Comparison of ENCODE assay signal across 9 mouse cellular contexts in genomic region chr3:127225799-127226730, GRCm38 (mm10).
DNase-seq lines count a peak whose midpoint lies in the region; ATAC-seq lines count a peak whose summit lies in the region.
"Had no signal": no experiment of that assay in that cellular context is flagged by ENCODE, and none has a peak within 500 bp of the region (broad histone marks: within the 10 kb centered on the region; RNA-seq: fewer than 3 reads in every experiment).

No protein-coding gene starts in this region.

- ATAC-seq in liver, embryonic 15.5 days (ENCODE audit: insufficient read depth), result no peak

- H3K9me3 ChIP-seq in liver, embryonic 15.5 days (replicated peaks), result no peaks in the 10 kb centered on the region

- no peak overlapping the region for H3K27ac ChIP-seq in liver, embryonic 15.5 days (replicated peaks)
- H3K27ac ChIP-seq: macrophage had no signal

- H3K36me3 ChIP-seq in liver, embryonic 15.5 days (replicated peaks), result no peaks in the 10 kb centered on the region

- no peak overlapping the region for H3K9ac ChIP-seq in liver, embryonic 15.5 days

- H3K27me3 ChIP-seq in liver, embryonic 15.5 days, result peaks cover 10% of the 10 kb centered on the region; the same call in 1 of the 2 replicates

- intact Hi-C loops in heart, postnatal 36 days (cut with DNase I), result no loop called here

- H3K4me1 ChIP-seq in liver, embryonic 15.5 days (replicated peaks), result no peaks in the 10 kb centered on the region

- peak overlapping the region; percentile 23 for H3K4me2 ChIP-seq in liver, embryonic 15.5 days

- DNase-seq in heart, adult 11 months, result peak; percentile 87
- no peak for DNase-seq in heart, postnatal 36 days
- DNase-seq in cerebellum, postnatal 10 days, result peak; percentile 84 to 88
- DNase-seq in frontal cortex, postnatal 36 days (ENCODE audit: low spot score in 2 of 2), result peak; percentile 47 to 55
- peak; percentile 26 to 49 for DNase-seq in kidney, postnatal 25 days
- peak; percentile 93 for DNase-seq in retina, embryonic 14.5 days (ENCODE audit: low spot score)
- DNase-seq in gastrocnemius, postnatal 4 days (ENCODE audit: low spot score in 2 of 2), result no peak

- WGBS in liver, embryonic 15.5 days (ENCODE audit: insufficient replicate concordance), result 6% methylated on average over 26 of the region's 26 CpGs

- H3K4me3 ChIP-seq in liver, embryonic 15.5 days (replicated peaks), result no peak overlapping the region

Comparison
In these comparisons a context has a peak if more than half of its experiments do, and no peak if none do; other contexts are left out.
1. DNase-seq: peak in heart, adult 11 months (single experiment), cerebellum, postnatal 10 days (2 of 2), frontal cortex, postnatal 36 days (2 of 2), kidney, postnatal 25 days (2 of 2) and retina, embryonic 14.5 days (single experiment); none in heart, postnatal 36 days (0 of 2) and gastrocnemius, postnatal 4 days (0 of 2).